Mouse (Mus musculus) midbrain, postnatal 0 days (tissue): ENCODE results near the gene Polr3c. TPM values are rescaled to one million over a fixed set of nuclear protein-coding genes. Genes with fewer than 3 reads are reported as not detected.
A peak's percentile ranks its signal among the peaks of the same experiment; 100 is the strongest.

Source experiments
- ATAC-seq: fragments of 200-750 bp; cut with Nextera tagmentation; 2 replicates; pipeline ENCODE4 v1.8.0; 2017; ENCODE audit warnings: moderate number of reproducible peaks, mild to moderate bottlenecking, moderate TSS enrichment, moderate library complexity; ENCODE audit not compliant: low FRiP score
- DNase-seq: peaks from one replicate; pipeline ENCODE4 v3.0.0-alpha.2; 2015; ENCODE audit warnings: low spot score
- H3K27ac ChIP-seq: fragments of 300-500 bp; sonication (generic); 2 replicates; pipeline ENCODE4 v1.5.1; 2014; ENCODE audit warnings: low read depth, mild to moderate bottlenecking, low read length, mixed read lengths
- H3K27me3 ChIP-seq: fragments of 300-500 bp; sonication (generic); 2 replicates; pipeline ENCODE4 v1.6.1; 2014; ENCODE audit warnings: low read length, control low read depth, mixed read lengths; ENCODE audit not compliant: insufficient read depth
- H3K36me3 ChIP-seq: fragments of 300-500 bp; sonication (generic); 2 replicates; pipeline ENCODE4 v1.6.1; 2014; ENCODE audit warnings: low read length, control low read depth, mixed read lengths; ENCODE audit not compliant: insufficient read depth
- H3K4me1 ChIP-seq: fragments of 300-500 bp; sonication (generic); 2 replicates; pipeline ENCODE4 v1.6.1; 2014; ENCODE audit warnings: mild to moderate bottlenecking, control low read depth, antibody characterized with exemption, low read length, mixed read lengths; ENCODE audit not compliant: insufficient read depth
- H3K4me2 ChIP-seq: fragments of 300-500 bp; sonication (generic); 2 replicates; pipeline ENCODE4 v1.6.1; 2014; ENCODE audit warnings: low read depth, mild to moderate bottlenecking, low read length, mixed read lengths; ENCODE audit not compliant: poor library complexity, severe bottlenecking
- H3K4me3 ChIP-seq: fragments of 300-500 bp; sonication (generic); 2 replicates; pipeline ENCODE4 v1.5.1; 2014; ENCODE audit warnings: low read depth, mild to moderate bottlenecking, low read length, moderate library complexity
- H3K9ac ChIP-seq: fragments of 300-500 bp; sonication (generic); replicated peaks from 2 replicates; pipeline ENCODE4 v1.6.1; 2014; ENCODE audit warnings: mild to moderate bottlenecking, low read length, moderate library complexity, mixed read lengths; ENCODE audit not compliant: poor library complexity, severe bottlenecking
- H3K9me3 ChIP-seq: fragments of 300-500 bp; sonication (generic); 2 replicates; pipeline ENCODE4 v1.6.1; 2016; ENCODE audit warnings: low read length, control low read depth
- CTCF ChIP-seq: IDR thresholded peaks from 2 replicates; pipeline ENCODE4 v1.5.1; 2016; ENCODE audit warnings: antibody characterized with exemption, mild to moderate bottlenecking
- WGBS: fragments of 180-500 bp; shearing (Covaris S2); extraction: QIAGEN DNeasy Blood & Tissue Kit; methylation state at CpG from one replicate; pipeline ENCODE4 v1.1.7; 2014; 5-methylcytosine and 5-hydroxymethylcytosine counted together
- polyA plus RNA-seq: library from polyadenylated mRNA; unstranded; fragments of >200 nt; fragmentation: Nextera tagmentation; extraction: Ambion mirVana; gene quantifications from 2 replicates; pipeline ENCODE4 v1.2.1, GENCODE M21; 2015
- total RNA-seq: library from RNA; depleted of rRNA; stranded (reverse); fragments of >200 nt; gene quantifications from 2 replicates; pipeline ENCODE4 v1.2.3, GENCODE M21; 2014

Gene Polr3c
- total and polyA plus RNA-seq, 2 experiments from 2014 or later = 14.7 to 30.7 TPM

- peak overlapping the region; percentile 63 for H3K4me2 ChIP-seq
- H3K9me3 ChIP-seq = no peaks in the 10 kb centered on the region
- DNase-seq = peak; percentile 21
- TF ChIP-seq CTCF = no peak
- peak overlapping the region; percentile 69 for H3K4me3 ChIP-seq
- peaks cover 5% of the 10 kb centered on the region; the same call in 1 of the 2 replicates for H3K4me1 ChIP-seq
- H3K9ac ChIP-seq = peak overlapping the region; percentile 79
- under 1% methylated on average over 41 of the region's 42 CpGs for WGBS
- no peaks in the 10 kb centered on the region for H3K27me3 ChIP-seq
- peak overlapping the region; percentile 88 for H3K27ac ChIP-seq
- peaks cover 7% of the 10 kb centered on the region for H3K36me3 ChIP-seq
- peak; percentile 53 for ATAC-seq
Observed at GRCm38 (mm10) chr3:96727828-96728633, 603 bp upstream of the Polr3c start.

- Histone ChIP-seq H3K9ac (no peak overlapping the region), H3K27ac (no peak overlapping the region), H3K27me3 (no peaks in the 10 kb centered on the region), H3K4me1 (no peaks in the 10 kb centered on the region), H3K9me3 (no peaks in the 10 kb centered on the region), H3K4me3 (no peak overlapping the region), H3K4me2 (no peak overlapping the region), H3K36me3 (peaks cover 15% of the 10 kb centered on the region)
- WGBS = 37% methylated on average over 14 of the region's 14 CpGs
- peak; percentile 80 for DNase-seq
- no peak for ATAC-seq
- TF ChIP-seq CTCF = peak; percentile 65
Observed at GRCm38 (mm10) chr3:96719173-96719572, 8.3 kb downstream of the Polr3c start.

GRCm38 (mm10) chr3:96715854-96716253 lies 11.6 kb downstream of the Polr3c start:
- no peak for ATAC-seq
- Histone ChIP-seq H3K4me2 (no peak overlapping the region), H3K27me3 (no peaks in the 10 kb centered on the region), H3K4me3 (no peak overlapping the region), H3K4me1 (no peaks in the 10 kb centered on the region), H3K27ac (no peak overlapping the region), H3K9me3 (no peaks in the 10 kb centered on the region), H3K9ac (no peak overlapping the region), H3K36me3 (peaks cover 30% of the 10 kb centered on the region)
- 87% methylated on average over 2 of the region's 2 CpGs for WGBS
- no peak for DNase-seq
- no peak for TF ChIP-seq CTCF

GRCm38 (mm10) chr3:96714286-96714685 lies 13.1 kb downstream of the Polr3c start:
- Histone ChIP-seq H3K27ac (no peak overlapping the region), H3K4me3 (no peak overlapping the region), H3K4me1 (no peaks in the 10 kb centered on the region), H3K27me3 (no peaks in the 10 kb centered on the region), H3K9me3 (no peaks in the 10 kb centered on the region), H3K36me3 (peaks cover 39% of the 10 kb centered on the region), H3K4me2 (no peak overlapping the region), H3K9ac (no peak overlapping the region)
- WGBS = 93% methylated on average over 5 of the region's 5 CpGs
- no peak for DNase-seq
- no peak for ATAC-seq
- no peak for TF ChIP-seq CTCF

DNA sequence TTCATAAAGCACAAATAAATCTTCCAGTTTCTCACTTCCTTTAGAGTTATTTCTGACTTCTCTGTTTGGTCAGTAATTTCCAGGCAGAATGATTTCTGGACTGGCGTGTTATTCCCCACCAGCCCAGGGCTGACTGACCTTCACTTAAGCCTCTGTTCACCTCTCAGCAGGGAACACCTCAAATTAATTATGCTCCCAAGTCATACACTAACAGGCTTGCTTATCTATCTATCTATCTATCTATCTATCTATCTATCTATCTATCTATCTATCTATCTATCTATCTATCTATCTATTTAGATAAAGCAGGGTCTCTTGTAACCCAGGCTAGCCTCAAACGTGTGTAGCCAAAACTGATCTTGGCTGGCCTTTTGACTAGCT lies 18.8 kb downstream of the Polr3c start:
- 32% methylated on average over 2 of the region's 2 CpGs for WGBS
- ATAC-seq (no peak), DNase-seq (no peak)
- Histone ChIP-seq H3K36me3 (peaks cover 49% of the 10 kb centered on the region), H3K27ac (no peak overlapping the region), H3K9ac (no peak overlapping the region), H3K4me2 (peak overlapping the region; percentile 89), H3K4me3 (peak overlapping the region; percentile 47), H3K27me3 (no peaks in the 10 kb centered on the region), H3K4me1 (peaks cover 6% of the 10 kb centered on the region; the same call in 1 of the 2 replicates), H3K9me3 (no peaks in the 10 kb centered on the region)
- no peak for TF ChIP-seq CTCF

GRCm38 (mm10) chr3:96707903-96708683 lies 19.3 kb downstream of the Polr3c start, which contains the start of gene Nudt17:
Gene Nudt17, minus strand, starts transcription at chr3:96708562.
- Histone ChIP-seq H3K9me3 (no peaks in the 10 kb centered on the region), H3K4me3 (peak within 1 kb of the TSS; percentile 47), H3K4me1 (peaks cover 6% of the 10 kb centered on the region; the same call in 1 of the 2 replicates), H3K27me3 (no peaks in the 10 kb centered on the region), H3K4me2 (peak within 1 kb of the TSS; percentile 89), H3K9ac (peak within 1 kb of the TSS; percentile 58), H3K36me3 (peaks cover 49% of the 10 kb centered on the region), H3K27ac (no peak within 1 kb of the TSS)
- 6% methylated on average over 39 of the region's 42 CpGs for WGBS
- peak; percentile 96 for TF ChIP-seq CTCF
- peak; percentile 83 for ATAC-seq
- DNase-seq = peak; percentile 74
